Mouse (Mus musculus) cerebellum, postnatal 14 days (tissue): ENCODE results near the gene Rmi2.
A peak's percentile ranks its signal among the peaks of the same experiment; 100 is the strongest.

ENCODE experiments used
- DNase-seq, 2 experiments: peaks; one replicate each; pipeline ENCODE4 v3.0.0; 2021; ENCODE audit warnings: mixed read lengths in 2 of 2

Rmi2 gene

GRCm38 (mm10) chr16:10867501-10867900 is 32.6 kb downstream of the Rmi2 start:
- no peak for DNase-seq

- peak; percentile 86 to 88 for DNase-seq
These were observed 33.1 kb downstream of the Rmi2 start for GRCm38 (mm10) chr16:10867904-10868440.

DNA sequence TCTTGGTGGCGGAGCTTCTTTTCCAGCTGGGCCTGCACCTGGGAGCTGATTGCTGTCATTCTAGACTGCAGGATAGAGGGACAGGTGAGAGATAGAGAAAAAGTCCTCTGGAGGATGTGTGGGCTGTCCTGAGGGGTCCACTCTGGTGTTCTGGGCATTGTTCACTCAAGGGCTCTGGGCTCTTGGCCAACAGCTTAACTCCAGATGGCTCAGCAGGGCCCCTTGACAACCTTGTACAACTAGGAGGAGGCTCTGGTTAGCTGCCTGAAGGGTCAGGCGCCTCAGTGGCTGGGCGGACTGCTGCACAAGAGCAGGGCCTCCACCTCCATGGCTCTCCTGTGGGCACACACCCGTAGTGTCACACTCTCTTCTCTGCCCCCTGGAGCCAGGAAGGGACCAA is 36.1 kb downstream of the Rmi2 start:
- DNase-seq: no peak

DNA sequence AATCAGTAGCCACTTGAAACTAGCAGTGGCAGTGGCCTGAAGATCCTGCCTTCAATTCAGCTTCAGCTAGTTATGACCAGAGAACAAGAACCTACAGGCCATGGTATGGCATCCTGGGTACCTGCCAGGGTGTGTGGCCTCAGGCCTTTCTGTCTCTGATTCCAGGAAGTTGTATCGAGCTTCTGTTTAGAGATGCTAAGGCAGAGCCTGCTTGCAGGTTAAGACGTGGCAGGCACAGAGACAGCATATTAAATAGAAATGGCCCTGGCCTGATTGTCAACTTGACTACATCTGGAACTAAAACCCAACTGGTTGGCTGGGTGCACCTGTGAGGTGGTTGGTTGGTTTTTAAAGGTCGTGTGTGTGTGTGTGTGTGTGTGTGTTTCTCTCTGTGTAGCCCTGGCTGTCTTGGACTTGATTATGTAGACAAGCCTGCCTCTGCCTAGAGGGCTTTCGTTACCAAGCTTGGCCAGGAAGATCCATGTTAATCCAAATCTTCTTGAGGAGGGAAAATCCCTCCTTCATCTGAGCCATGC is 38.0 kb downstream of the Rmi2 start:
- DNase-seq: no peak

GRCm38 (mm10) chr16:10873654-10874053 is 38.8 kb downstream of the Rmi2 start:
- peak; percentile 94 to 96 for DNase-seq

GRCm38 (mm10) chr16:10878227-10878626 is 43.4 kb downstream of the Rmi2 start:
- DNase-seq: no peak

GRCm38 (mm10) chr16:10879467-10879866 is 44.6 kb downstream of the Rmi2 start:
- peak; percentile 81 to 86 for DNase-seq

DNA sequence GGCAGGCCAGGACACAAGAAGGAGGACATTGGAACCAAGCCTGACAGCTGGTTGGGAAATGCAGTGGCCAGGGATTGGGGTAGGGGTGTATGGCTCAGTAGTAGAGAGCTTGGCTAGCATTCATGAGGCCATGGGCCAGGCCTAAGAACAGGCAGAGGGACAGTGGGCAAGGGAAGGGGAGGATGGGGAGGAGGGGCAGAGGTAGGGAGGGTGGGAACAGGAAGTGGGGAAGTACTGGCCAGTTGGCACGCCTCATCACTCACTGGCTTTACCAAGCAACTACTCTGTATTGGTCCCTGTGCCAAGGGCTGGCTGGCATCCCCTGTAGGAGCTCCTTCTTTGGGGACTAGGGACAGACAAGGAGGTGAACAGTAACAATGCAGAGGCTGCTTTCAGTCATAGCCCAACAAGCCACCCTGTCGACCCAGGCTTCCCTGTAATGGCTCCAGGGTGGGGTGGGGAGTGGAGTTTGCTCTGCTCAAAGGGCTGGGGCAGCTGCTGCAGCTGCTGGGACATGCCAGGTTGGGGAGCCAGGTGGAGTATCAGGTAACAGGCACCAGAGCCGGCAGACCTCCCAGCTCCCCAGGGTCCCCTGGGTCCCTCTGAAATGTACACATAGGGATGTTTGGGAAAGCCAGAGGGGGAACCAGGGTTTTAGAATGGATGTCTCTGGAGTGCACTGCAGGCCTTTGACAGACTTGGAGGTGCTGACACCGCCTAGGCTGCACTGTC is 46.5 kb downstream of the Rmi2 start:
- DNase-seq: peak in 1 of 2 experiments; percentile 38

DNA sequence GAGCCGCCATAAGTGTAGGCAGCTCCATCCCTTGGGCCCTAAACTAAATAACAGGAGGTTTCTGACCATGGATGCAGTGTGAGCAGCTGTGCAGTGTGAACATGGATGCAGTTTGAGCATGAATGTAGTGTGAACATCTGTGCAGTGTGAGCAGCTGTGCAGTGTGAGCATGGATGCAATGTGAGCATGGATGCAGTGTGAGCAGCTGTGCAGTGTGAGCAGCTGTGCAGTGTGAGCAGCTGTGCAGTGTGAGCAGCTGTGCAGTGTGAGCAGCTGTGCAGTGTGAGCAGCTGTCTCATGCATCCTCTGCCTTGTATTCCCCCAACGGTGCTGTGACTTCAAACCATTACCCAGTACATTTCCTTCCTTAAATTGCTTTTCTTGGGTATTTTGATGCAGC is 52.6 kb downstream of the Rmi2 start:
- DNase-seq: no peak

DNA sequence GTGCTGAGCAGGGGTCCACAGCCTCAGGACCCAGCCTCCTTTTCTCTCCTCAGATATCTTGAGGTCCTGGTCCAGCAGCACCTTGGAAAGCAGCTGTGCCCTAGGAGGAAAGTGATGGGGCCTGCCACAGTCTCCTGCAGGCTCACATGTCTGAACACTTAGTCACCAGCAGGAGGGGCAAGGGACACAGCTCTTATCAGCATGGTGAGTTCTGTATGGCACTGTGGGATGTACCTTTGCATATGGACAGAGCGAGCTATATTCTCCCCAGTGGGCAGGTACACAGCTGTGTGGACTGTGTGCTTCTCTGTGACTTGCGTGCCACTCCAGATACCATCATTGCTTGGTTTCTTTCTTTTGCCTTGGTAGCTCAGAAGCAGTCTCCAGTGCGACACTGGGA is 55.5 kb downstream of the Rmi2 start:
- no peak for DNase-seq

GRCm38 (mm10) chr16:10893161-10893560 is 58.3 kb downstream of the Rmi2 start:
- DNase-seq: no peak

GRCm38 (mm10) chr16:10895906-10896305 is 61.0 kb downstream of the Rmi2 start:
- DNase-seq: no peak

DNA sequence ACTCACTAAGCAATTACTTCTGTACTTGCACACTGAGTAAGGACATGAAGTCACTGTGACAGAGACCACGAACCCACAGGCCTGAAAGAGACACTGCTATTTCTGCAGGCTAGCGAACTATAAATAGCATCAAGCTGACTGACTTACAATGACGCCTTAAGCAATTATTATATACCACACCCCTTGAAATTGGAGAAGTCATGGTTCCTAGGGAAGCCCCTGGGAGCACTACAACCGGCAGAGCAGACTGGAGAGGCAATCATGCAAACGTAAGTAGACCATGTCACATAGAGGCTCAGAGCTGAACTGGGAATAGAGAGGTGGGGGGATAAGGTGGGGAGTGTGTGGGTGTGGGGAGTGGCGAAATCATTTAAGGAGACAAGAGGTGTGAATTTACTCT is 62.5 kb downstream of the Rmi2 start:
- DNase-seq: no peak

DNA sequence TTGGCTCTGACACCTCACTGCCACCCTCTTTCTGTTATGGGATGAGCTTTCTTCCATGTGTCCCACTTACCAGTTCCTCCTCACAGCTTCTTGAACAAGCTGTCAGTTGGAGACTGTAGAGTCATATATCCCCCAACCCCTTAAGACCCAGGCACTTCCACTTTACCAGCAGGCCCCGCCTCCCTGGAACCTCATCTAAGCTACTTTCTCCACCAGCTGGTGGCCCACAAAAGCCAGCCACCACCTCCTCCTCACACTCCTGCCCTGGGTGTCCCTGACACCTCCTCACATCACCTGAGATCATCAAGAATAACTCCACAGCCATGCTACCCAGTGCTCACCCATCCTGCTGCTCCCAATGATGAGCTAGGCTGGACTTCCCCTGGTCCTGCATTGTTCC is 65.9 kb downstream of the Rmi2 start:
- DNase-seq: no peak

- no peak for DNase-seq
These were observed 67.1 kb downstream of the Rmi2 start for GRCm38 (mm10) chr16:10901956-10902355.

DNA sequence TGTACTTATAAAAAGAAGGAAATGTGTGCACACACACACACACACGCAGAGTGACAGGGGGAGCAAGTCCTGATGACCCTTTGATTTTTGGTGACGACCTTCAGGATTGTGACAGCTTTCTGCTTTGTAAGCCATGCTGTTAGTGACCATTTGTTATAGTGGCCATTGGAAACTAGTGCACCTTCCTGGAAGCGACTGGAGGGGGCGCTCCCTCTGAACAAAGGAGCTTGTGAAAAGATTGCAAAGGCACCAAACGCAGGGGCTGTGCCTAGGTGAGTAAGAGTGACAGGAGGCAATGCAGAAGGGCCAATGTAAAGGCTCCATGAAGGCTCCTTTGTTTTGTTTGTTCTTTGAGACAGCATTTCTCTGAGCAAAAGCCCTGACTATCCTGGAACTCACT is 68.0 kb downstream of the Rmi2 start:
- no peak for DNase-seq

GRCm38 (mm10) chr16:10905661-10906113 is 70.8 kb downstream of the Rmi2 start:
- no peak for DNase-seq

GRCm38 (mm10) chr16:10910541-10910940 is 75.7 kb downstream of the Rmi2 start:
- DNase-seq: no peak

GRCm38 (mm10) chr16:10911061-10911460 is 76.2 kb downstream of the Rmi2 start:
- no peak for DNase-seq

DNA sequence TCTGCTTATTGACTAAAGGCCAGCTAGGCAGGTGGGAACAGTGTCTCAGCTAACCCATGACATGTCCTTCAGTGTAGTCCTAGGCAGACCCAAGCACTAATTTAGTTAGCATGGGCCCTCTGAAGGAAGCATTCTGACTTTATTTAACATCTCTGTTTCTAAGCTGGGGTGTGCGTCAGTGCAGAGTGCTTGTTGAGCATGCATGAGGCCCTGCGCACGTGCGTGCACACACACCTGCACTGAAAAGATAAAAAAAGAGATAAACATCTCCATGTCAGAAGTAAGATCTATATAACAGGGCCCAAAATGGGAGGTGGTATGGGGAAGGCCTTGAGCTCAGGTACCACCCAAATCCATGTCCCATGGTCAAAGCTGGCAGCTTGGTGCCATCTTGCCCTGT is 80.2 kb downstream of the Rmi2 start:
- no peak for DNase-seq

- DNase-seq: no peak
These were observed 81.4 kb downstream of the Rmi2 start for GRCm38 (mm10) chr16:10916271-10916670.

GRCm38 (mm10) chr16:10919856-10920255 is 85.0 kb downstream of the Rmi2 start:
- DNase-seq: peak in 1 of 2 experiments; percentile 24

- peak; percentile 47 to 71 for DNase-seq
These were observed 88.7 kb downstream of the Rmi2 start for GRCm38 (mm10) chr16:10923561-10923960.

GRCm38 (mm10) chr16:10925591-10926180 is 90.8 kb downstream of the Rmi2 start:
- DNase-seq: peak; percentile 54 to 58
